In the genomic region with DNA sequence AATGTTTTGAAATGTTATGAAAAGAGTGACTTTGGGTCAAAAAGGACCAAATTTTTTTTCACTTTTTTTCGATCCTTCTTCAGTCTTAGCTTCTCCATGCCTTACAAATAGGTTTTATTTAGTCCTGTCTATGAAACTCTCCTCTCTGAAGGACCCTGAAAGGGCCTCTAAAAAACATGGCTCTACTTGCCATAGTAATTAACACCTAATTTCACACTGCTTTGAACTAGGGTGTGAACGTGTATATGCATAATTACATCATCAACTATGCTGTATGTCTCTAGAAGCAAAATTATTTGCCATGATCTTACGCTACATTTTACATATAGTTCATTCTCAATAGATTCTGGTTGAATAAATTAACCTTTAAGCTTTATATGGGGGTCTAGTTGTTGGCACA, we compare ENCODE assay signal across 26 mouse cellular contexts. TPM values are rescaled to one million over a fixed set of nuclear protein-coding genes. Genes with fewer than 3 reads are reported as not detected.
"Had no signal": no experiment of that assay in that cellular context is flagged by ENCODE, and none has a peak within 500 bp of the region (broad histone marks: within the 10 kb centered on the region; RNA-seq: fewer than 3 reads in every experiment).

No protein-coding gene starts in this region.

- H3K4me2 ChIP-seq: lung, embryonic 14.5 days; midbrain, embryonic 12.5 days; neural tube, embryonic 13.5 days; neural tube, embryonic 15.5 days had no signal

- H3K27ac ChIP-seq: midbrain, embryonic 10.5 days; midbrain, embryonic 12.5 days; neural tube, embryonic 13.5 days; neural tube, embryonic 15.5 days had no signal

- H3K9me3 ChIP-seq: midbrain, embryonic 10.5 days; midbrain, embryonic 12.5 days; neural tube, embryonic 13.5 days; neural tube, embryonic 15.5 days had no signal

- ATAC-seq: midbrain, embryonic 16.5 days had no signal

- DNase-seq: lung, adult 18-20 months; lung, embryonic 14.5 days; lung, postnatal 10 days; lung, postnatal 4 days; midbrain, embryonic 14.5 days; retina, postnatal 1 day; right cerebral cortex, adult 18-20 months; right cerebral cortex, postnatal 25 days; right cerebral cortex, postnatal 4 days; spleen, adult 18-20 months; thymus, adult 18-20 months; thymus, postnatal 14 days; thymus, postnatal 36 days had no signal

- H3K9ac ChIP-seq: lung, embryonic 14.5 days; midbrain, embryonic 12.5 days; neural tube, embryonic 13.5 days; neural tube, embryonic 15.5 days had no signal

- H3K4me3 ChIP-seq: midbrain, embryonic 10.5 days; midbrain, embryonic 12.5 days; myocyte; neural tube, embryonic 13.5 days; neural tube, embryonic 15.5 days had no signal

- H3K36me3 ChIP-seq: midbrain, embryonic 10.5 days; midbrain, embryonic 12.5 days; neural tube, embryonic 13.5 days; neural tube, embryonic 15.5 days had no signal

- H3K27me3 ChIP-seq: midbrain, embryonic 12.5 days; neural tube, embryonic 13.5 days; neural tube, embryonic 15.5 days had no signal

- H3K4me1 ChIP-seq: midbrain, embryonic 10.5 days; midbrain, embryonic 12.5 days; neural tube, embryonic 13.5 days; neural tube, embryonic 15.5 days had no signal

RNA-seq across cellular contexts. Expression of a gene that starts 25.6 kb away (rescaled TPM):
- total RNA-seq: megakaryocyte, adult 5-6 weeks; megakaryocyte-erythroid progenitor cell, adult 5-6 weeks had no signal
- polyA plus RNA-seq: lung, embryonic 14.5 days; lung, embryonic 16.5 days; midbrain, embryonic 10.5 days; midbrain, embryonic 12.5 days; midbrain, embryonic 14.5 days; midbrain, embryonic 16.5 days; myocyte; neural tube, embryonic 11.5 days; neural tube, embryonic 13.5 days; neural tube, embryonic 15.5 days; small intestine, adult 2 months; stomach, embryonic 14.5 days; stomach, embryonic 16.5 days had no signal

RNA-seq across cellular contexts. Expression of a gene that starts 54.3 kb away (rescaled TPM):
- total RNA-seq: megakaryocyte, adult 5-6 weeks; megakaryocyte-erythroid progenitor cell, adult 5-6 weeks had no signal
- polyA plus RNA-seq: lung, embryonic 14.5 days; lung, embryonic 16.5 days; midbrain, embryonic 12.5 days; midbrain, embryonic 14.5 days; midbrain, embryonic 16.5 days; myocyte; neural tube, embryonic 11.5 days; neural tube, embryonic 13.5 days; neural tube, embryonic 15.5 days; small intestine, adult 2 months; stomach, embryonic 14.5 days; stomach, embryonic 16.5 days had no signal
